Mouse (Mus musculus) C2C12 (cell line): ENCODE data around the gene Fxyd2.

Source experiments
- CEBPB ChIP-seq: IDR thresholded peaks from one replicate; pipeline ENCODE4 v1.6.1; 2011; ENCODE audit warnings: low read depth, mild to moderate bottlenecking, control low read depth, moderate library complexity
- CTCF ChIP-seq: IDR thresholded peaks from one replicate; pipeline ENCODE4 v1.5.1; 2011; ENCODE audit not compliant: control insufficient read depth, insufficient read depth, insufficient read length
- FOSL1 ChIP-seq: IDR thresholded peaks from one replicate; pipeline ENCODE4 v1.8.0; 2011; ENCODE audit warnings: mild to moderate bottlenecking, low read length; ENCODE audit not compliant: poor library complexity, insufficient read depth, severe bottlenecking
- MAX ChIP-seq: IDR thresholded peaks from one replicate; pipeline ENCODE4 v1.6.1; 2011; ENCODE audit warnings: mild to moderate bottlenecking, control low read depth
- MYOD1 ChIP-seq: IDR thresholded peaks from one replicate; pipeline ENCODE4 v1.6.1; 2011; ENCODE audit warnings: low read depth; ENCODE audit not compliant: control insufficient read depth, insufficient read length
- MYOG ChIP-seq: IDR thresholded peaks from one replicate; pipeline ENCODE4 v1.6.1; 2011; ENCODE audit not compliant: control insufficient read depth, insufficient read length; ENCODE audit errors: extremely low read depth
- USF1 ChIP-seq: IDR thresholded peaks from one replicate; pipeline ENCODE4 v1.6.1; 2011; ENCODE audit warnings: low read depth, mild to moderate bottlenecking, control low read depth, moderate library complexity

GRCm38 (mm10) chr9:45429392-45429791, 29.9 kb downstream of the Fxyd2 start:
- TF ChIP-seq USF1 (no peak), MAX (no peak), CTCF (no peak), FOSL1 (no peak), MYOD1 (no peak), MYOG (no peak), CEBPB (no peak)
